Comparison of ENCODE assay signal across 17 mouse cellular contexts in the genomic region with DNA sequence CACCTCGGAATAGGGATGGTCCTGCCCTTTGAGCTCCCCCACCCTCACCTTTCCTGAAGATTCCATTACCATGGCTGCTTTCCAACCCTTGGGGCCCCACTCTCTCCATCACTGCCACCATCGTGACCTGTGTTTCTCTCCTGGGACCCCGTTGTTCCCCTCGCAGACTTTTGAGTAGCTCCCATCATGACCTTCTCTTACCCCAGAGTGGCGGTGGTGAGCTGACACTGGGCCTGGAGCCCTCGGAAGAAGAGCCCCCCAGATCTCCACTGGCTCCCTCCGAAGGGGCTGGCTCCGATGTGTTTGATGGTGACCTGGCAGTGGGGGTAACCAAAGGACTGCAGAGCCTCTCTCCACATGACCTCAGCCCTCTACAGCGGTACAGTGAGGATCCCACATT. TPM values are rescaled to one million over a fixed set of nuclear protein-coding genes. Genes with fewer than 3 reads are reported as not detected.
"Had no signal": no experiment of that assay in that cellular context is flagged by ENCODE, and none has a peak within 500 bp of the region (broad histone marks: within the 10 kb centered on the region; RNA-seq: fewer than 3 reads in every experiment).

No protein-coding gene starts in this region.

- DNase-seq: cerebellum, adult 2 months; cerebellum, adult 8-10 months; cerebellum, adult 9-11 months; cerebellum, postnatal 10 days; cerebellum, postnatal 14 days; cerebellum, postnatal 25 days; cerebellum, postnatal 36 days; embryo, embryonic 11 days; forebrain, postnatal 0 days; gastrocnemius, adult 2 months; gastrocnemius, postnatal 10 days; gastrocnemius, postnatal 14 days; gastrocnemius, postnatal 25 days; gastrocnemius, postnatal 36 days; heart, adult 2 months had no signal

RNA-seq across cellular contexts. Expression of gene Grb7, which starts 10.5 kb away (rescaled TPM):
- total RNA-seq: common myeloid progenitor, adult 5-6 weeks; gastrocnemius, adult 2 months; gastrocnemius, postnatal 14 days; gastrocnemius, postnatal 36 days; granulocyte monocyte progenitor cell, adult 5-6 weeks had no signal

RNA-seq across cellular contexts. Expression of gene Erbb2, which starts 23.5 kb away (rescaled TPM):
- total RNA-seq: common myeloid progenitor, adult 5-6 weeks; granulocyte monocyte progenitor cell, adult 5-6 weeks had no signal

RNA-seq across cellular contexts. Expression of gene Pnmt, which starts 49.5 kb away (rescaled TPM):
- total RNA-seq: common myeloid progenitor, adult 5-6 weeks; granulocyte monocyte progenitor cell, adult 5-6 weeks had no signal
